Mouse (Mus musculus) c-Kit-negative CD71-positive TER-119-positive erythroid progenitor cells, embryonic 14.5 days (primary cell): ENCODE measurements around the gene Dact1.

Experiments used
- DNase-seq: peaks from one replicate; pipeline ENCODE4 v3.0.0-alpha.2; 2013; ENCODE audit warnings: low read depth, low spot score

The Dact1 gene

DNA sequence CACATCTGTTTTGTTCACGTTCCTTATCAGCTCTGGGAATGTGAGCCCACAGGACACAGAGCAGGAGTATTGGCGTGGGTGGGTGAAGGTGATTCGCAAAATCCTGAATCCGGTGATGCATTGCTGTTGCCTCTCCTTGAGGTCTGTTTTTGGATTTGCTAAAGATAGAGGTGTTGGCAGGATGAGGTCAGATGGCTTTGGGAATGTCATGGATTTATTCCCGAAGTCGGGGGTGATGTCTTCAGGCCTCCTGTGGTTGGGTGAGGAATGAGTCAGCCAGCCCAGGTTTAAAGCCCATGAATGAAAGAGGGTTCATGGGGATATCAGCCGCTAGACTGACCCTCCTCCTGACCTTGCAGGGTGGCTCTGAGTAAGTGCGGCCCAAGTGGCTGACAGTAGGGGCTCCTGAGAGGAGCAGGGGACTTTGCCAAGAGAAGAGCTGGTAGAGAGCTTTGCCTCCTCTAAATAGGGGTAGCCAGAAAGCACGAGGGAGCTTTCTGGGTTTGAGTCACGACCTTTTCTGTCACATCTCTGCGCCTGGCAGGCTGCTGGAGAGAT is 27.4 kb downstream of the Dact1 start:
- no peak for DNase-seq

- DNase-seq, result no peak
Observed at GRCm38 (mm10) chr12:71337896-71338463, 28.3 kb downstream of the Dact1 start.

DNA sequence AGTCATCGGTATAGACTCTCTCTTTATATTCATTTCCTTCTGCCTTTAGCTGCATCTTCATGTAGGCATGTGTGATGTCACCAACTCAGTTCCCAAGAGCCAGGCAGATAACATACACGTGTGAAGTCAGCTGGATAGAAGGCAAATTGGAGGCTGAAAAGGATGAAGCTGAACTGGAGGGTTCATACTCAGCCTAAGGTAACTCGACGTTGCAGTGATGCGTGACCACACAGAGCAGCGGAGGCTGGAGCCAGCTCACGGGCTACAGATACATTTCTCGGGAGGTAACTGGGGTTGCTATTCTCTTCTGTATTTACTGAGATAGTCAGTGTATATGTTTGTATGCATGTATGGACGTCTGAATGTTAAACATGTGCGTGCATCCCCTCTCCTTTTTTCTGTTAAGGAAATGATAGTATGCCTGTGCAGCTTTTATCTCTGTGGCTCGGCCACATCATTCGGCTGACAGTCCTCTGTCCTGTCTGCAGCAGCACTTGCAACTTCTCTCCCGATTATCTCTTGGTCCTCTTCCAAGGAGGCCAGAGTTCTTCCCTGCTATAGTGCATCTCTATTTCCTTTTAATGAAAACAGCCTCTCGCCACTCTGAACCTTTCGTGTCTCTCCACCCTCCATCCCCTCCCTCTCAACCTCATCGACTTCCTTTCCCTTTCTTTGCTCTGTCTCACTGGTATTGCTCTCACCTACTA is 29.6 kb downstream of the Dact1 start:
- no peak for DNase-seq

- DNase-seq, result no peak
Observed at GRCm38 (mm10) chr12:71342397-71342796, 32.7 kb downstream of the Dact1 start.

DNA sequence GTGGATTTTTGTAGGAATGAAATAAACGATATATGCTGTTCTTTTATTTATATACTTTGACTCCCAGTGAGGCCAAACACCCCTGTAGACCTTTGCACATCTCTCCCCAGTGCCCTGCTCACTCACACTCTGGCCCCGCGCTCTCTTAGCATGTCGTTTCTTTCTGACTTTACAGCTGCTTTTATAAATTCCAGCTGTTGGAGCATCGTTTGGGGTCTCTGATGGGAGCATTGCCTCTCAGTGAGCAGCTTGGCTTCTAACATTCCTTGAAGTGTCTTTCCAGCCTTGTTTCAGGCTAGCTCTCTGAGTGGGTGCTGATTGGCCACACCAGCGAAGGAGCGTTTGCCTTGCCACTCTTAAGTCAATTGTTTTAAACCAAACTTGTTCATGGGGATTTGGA is 35.8 kb downstream of the Dact1 start:
- no peak for DNase-seq

DNA sequence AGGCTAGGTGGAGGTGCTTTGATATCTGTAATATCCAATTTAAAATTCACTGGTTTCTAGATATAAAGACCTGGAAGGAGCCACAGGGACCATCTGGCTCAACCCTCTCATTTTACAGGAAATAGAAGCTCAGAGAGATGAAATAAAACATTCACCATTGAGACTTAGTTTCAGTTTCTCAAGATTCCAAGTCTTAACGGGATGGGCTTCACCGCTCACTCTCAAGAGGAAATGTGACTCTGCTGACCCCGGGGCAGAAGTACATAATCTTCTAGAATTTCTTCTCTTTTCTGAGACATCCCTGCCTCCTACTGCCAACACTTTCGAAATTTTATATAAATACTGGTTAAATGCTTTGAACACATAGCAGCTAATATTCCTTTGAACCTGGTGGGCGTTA is 36.4 kb downstream of the Dact1 start:
- DNase-seq, result no peak

DNA sequence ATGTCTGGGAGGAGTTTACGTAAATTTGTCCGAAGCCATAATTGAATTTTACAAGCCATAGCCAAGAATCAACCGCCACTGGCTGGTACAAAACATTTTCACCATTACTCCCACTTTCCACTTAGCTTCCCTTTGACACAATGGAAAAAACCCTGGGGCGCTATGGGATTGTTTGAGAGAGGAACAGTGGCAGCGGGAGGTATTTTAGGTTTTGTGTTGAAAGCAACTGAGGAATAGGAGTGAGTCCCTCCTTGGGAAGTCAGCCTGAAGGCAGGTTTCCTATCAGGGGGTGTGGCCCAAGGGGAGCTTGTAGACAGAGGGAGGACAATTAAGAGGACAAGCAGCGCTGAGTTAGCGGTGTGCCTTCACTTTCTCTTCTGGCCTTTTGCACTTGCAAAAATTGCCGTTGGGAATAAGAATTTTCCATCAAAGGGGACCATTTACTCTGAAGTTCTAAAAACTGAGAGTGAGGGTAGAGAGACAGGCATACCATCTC is 38.8 kb downstream of the Dact1 start:
- DNase-seq, result no peak

DNA sequence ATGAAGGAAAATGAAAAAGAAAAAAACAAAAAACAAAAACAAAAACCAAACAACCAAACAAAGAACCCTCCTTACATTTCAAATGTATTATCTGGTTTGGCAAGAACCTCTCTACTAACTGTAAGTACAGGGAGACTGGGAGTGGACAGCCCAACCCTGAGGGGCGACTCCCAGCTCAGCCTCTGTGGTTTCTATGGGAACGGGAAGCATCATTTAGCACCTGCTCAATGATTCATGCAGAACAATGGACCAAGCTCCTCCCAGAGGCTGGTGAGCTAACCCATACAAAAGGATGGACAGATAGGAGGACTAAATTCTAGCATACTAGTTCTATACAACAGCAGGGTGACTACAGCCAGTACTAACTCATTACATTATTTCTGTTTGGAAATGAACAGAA is 40.4 kb downstream of the Dact1 start:
- no peak for DNase-seq

- DNase-seq, result no peak
Observed at GRCm38 (mm10) chr12:71354656-71355055, 45.0 kb downstream of the Dact1 start.

DNA sequence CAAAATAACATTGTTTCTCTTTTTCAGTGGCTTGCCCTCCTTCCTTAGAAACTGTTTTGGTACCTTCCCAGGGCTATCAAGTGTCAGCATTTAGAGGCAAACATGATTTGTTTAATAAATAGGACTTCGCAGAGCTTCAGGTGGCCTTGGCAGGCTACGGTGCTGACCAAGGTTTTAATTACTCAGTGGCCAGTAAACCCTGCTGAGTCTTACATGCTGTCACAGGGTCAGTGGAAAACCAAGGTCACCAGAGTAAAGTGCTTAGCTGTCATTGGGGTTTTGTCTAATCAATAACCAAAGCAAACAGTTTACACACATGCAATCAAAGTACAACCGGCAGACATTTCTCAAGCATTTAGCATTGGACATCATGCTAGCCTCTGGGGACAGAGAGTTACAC is 45.4 kb downstream of the Dact1 start:
- no peak for DNase-seq

- no peak for DNase-seq
Observed at GRCm38 (mm10) chr12:71361616-71362015, 51.9 kb downstream of the Dact1 start.

- no peak for DNase-seq
Observed at GRCm38 (mm10) chr12:71362425-71362824, 52.7 kb downstream of the Dact1 start.

GRCm38 (mm10) chr12:71364106-71364505 is 54.4 kb downstream of the Dact1 start:
- DNase-seq, result no peak

DNA sequence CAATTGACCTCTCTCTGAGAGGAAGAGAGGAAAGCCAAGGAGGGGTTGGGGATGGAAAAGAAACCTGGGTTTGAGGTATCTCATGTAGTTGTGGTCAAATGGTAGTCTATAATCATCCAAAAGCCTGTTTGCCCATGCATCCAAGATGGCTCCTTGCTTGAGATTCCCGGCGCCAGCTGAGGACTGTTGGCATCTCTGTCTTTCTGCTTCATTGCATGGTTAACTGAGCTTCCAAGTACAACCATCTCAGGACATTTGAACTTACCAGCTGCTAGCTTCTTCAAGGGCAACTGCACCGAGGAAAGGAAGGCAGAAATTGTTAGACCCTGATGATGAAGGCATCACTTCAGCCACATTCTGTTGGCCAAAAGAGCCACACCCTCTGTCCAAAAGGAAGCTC is 54.8 kb downstream of the Dact1 start:
- DNase-seq, result no peak

- DNase-seq, result no peak
Observed at GRCm38 (mm10) chr12:71365208-71365607, 55.5 kb downstream of the Dact1 start.

GRCm38 (mm10) chr12:71366175-71366574 is 56.5 kb downstream of the Dact1 start:
- no peak for DNase-seq

GRCm38 (mm10) chr12:71368631-71369030 is 58.9 kb downstream of the Dact1 start:
- no peak for DNase-seq
